Mouse (Mus musculus) testis, postnatal 10 days (tissue): ENCODE results near the gene Tenm4.

Experiments used
- DNase-seq: peaks from one replicate; pipeline ENCODE4 v3.0.0; 2021; ENCODE audit warnings: low spot score

Gene Tenm4

GRCm38 (mm10) chr7:96775080-96775486 is 604.0 kb downstream of the Tenm4 start:
- no peak for DNase-seq

GRCm38 (mm10) chr7:96777938-96778600 is 607.0 kb downstream of the Tenm4 start:
- DNase-seq: no peak

- DNase-seq: peak; percentile 79
These were observed 607.5 kb downstream of the Tenm4 start for GRCm38 (mm10) chr7:96778601-96778969.

- DNase-seq: no peak
These were observed 609.5 kb downstream of the Tenm4 start for GRCm38 (mm10) chr7:96780556-96780955.

- DNase-seq: no peak
These were observed 610.0 kb downstream of the Tenm4 start for GRCm38 (mm10) chr7:96781068-96781467.

GRCm38 (mm10) chr7:96782686-96783085 is 611.6 kb downstream of the Tenm4 start:
- DNase-seq: no peak

GRCm38 (mm10) chr7:96785808-96786207 is 614.8 kb downstream of the Tenm4 start:
- DNase-seq: no peak

GRCm38 (mm10) chr7:96786262-96787044 is 615.4 kb downstream of the Tenm4 start:
- DNase-seq: no peak

- no peak for DNase-seq
These were observed 617.1 kb downstream of the Tenm4 start for GRCm38 (mm10) chr7:96788135-96788534.

- no peak for DNase-seq
These were observed 619.3 kb downstream of the Tenm4 start for GRCm38 (mm10) chr7:96790326-96790725.

GRCm38 (mm10) chr7:96792456-96793229 is 621.6 kb downstream of the Tenm4 start:
- DNase-seq: no peak

GRCm38 (mm10) chr7:96796033-96796741 is 625.1 kb downstream of the Tenm4 start:
- peak; percentile 93 for DNase-seq

- DNase-seq: peak; percentile 69
These were observed 625.9 kb downstream of the Tenm4 start for GRCm38 (mm10) chr7:96796788-96797485.

GRCm38 (mm10) chr7:96797716-96798332 is 626.8 kb downstream of the Tenm4 start:
- DNase-seq: no peak

GRCm38 (mm10) chr7:96799816-96800215 is 628.8 kb downstream of the Tenm4 start:
- DNase-seq: no peak

GRCm38 (mm10) chr7:96801368-96801767 is 630.3 kb downstream of the Tenm4 start:
- no peak for DNase-seq

GRCm38 (mm10) chr7:96802216-96802615 is 631.2 kb downstream of the Tenm4 start:
- DNase-seq: no peak

- DNase-seq: no peak
These were observed 635.5 kb downstream of the Tenm4 start for GRCm38 (mm10) chr7:96806561-96806960.

GRCm38 (mm10) chr7:96807281-96808058 is 636.4 kb downstream of the Tenm4 start:
- no peak for DNase-seq

GRCm38 (mm10) chr7:96808059-96808646 is 637.1 kb downstream of the Tenm4 start:
- DNase-seq: no peak
